Mouse (Mus musculus) CH12.LX (cell line): Measurements from ENCODE around the gene Larp4. TPM values are rescaled to one million over a fixed set of nuclear protein-coding genes. Genes with fewer than 3 reads are reported as not detected.

Experiments
- DNase-seq: peaks from one replicate; pipeline ENCODE4 v3.0.0-alpha.2; 2013; ENCODE audit errors: extremely low read depth
- H3K27ac ChIP-seq: 2 replicates; pipeline ENCODE4 v1.5.1; 2012; ENCODE audit warnings: low read depth, mild to moderate bottlenecking, control low read depth, moderate library complexity; ENCODE audit not compliant: insufficient read depth
- H3K27me3 ChIP-seq: replicated peaks from 2 replicates; pipeline ENCODE3; 2012; ENCODE audit warnings: inconsistent platforms
- H3K36me3 ChIP-seq, 2 experiments: replicated peaks in 1 of 2; 2 replicates each; pipeline versions ENCODE3 to v1.6.1; 2012; ENCODE audit warnings: inconsistent platforms in 1 of 2, low read length in 1 of 2, mild to moderate bottlenecking in 1 of 2, mixed read lengths in 1 of 2, moderate library complexity in 1 of 2; ENCODE audit not compliant: control insufficient read depth in 1 of 2, insufficient read depth in 1 of 2
- H3K4me1 ChIP-seq, 2 experiments: 2 replicates each; pipeline ENCODE4 v1.6.1; 2012; ENCODE audit warnings: inconsistent platforms in 1 of 2, moderate library complexity in 1 of 2; ENCODE audit not compliant: insufficient read depth in 2 of 2, control insufficient read depth in 1 of 2
- H3K4me2 ChIP-seq: 2 replicates; pipeline ENCODE4 v1.6.1; 2012; ENCODE audit warnings: low read depth, mild to moderate bottlenecking, control low read depth; ENCODE audit not compliant: poor library complexity, insufficient read depth, severe bottlenecking
- H3K4me3 ChIP-seq, 3 experiments: fragments of 150-350 bp in 1 of 3; sonication (generic) in 1 of 3; replicated peaks in 1 of 3; 2 replicates each; pipeline versions ENCODE3 to v1.5.1; 2011 to 2012; ENCODE audit warnings: low read depth in 2 of 3, low read length in 2 of 3, mild to moderate bottlenecking in 2 of 3, moderate library complexity in 2 of 3, control low read depth in 1 of 3, improper control_type of control experiment in 1 of 3, inconsistent platforms in 1 of 3, mixed read lengths in 1 of 3; ENCODE audit not compliant: poor library complexity in 1 of 3
- H3K79me2 ChIP-seq: replicated peaks from 2 replicates; pipeline ENCODE4 v1.6.1; 2012; ENCODE audit warnings: mild to moderate bottlenecking, moderate library complexity; ENCODE audit not compliant: control insufficient read depth, poor library complexity, insufficient read depth, severe bottlenecking; ENCODE audit errors: extremely low read depth
- H3K9ac ChIP-seq: 2 replicates; pipeline ENCODE4 v1.6.1; 2012; ENCODE audit warnings: low read depth, mild to moderate bottlenecking, control low read depth, moderate library complexity; ENCODE audit not compliant: insufficient read depth
- H3K9me3 ChIP-seq: replicated peaks from 2 replicates; pipeline ENCODE3; 2012; ENCODE audit warnings: low read length, inconsistent platforms, mixed read lengths
- CTCF ChIP-seq, 2 experiments: IDR thresholded peaks in 1 of 2; conservative IDR thresholded peaks in 1 of 2; 2 replicates each; pipeline ENCODE4 v1.5.1; 2011 to 2012; ENCODE audit warnings: low read depth in 2 of 2, low read length in 2 of 2, improper control_type of control experiment in 1 of 2, inconsistent platforms in 1 of 2, mild to moderate bottlenecking in 1 of 2, moderate library complexity in 1 of 2
- E2F4 ChIP-seq: IDR thresholded peaks from 2 replicates; pipeline ENCODE4 v1.6.1; 2011; ENCODE audit warnings: low read depth, low read length, improper control_type of control experiment; ENCODE audit not compliant: insufficient replicate concordance
- ELF1 ChIP-seq: IDR thresholded peaks from 2 replicates; pipeline ENCODE4 v1.6.1; 2014; ENCODE audit warnings: low read depth, mild to moderate bottlenecking, inconsistent platforms, low read length, improper control_type of control experiment
- EP300 ChIP-seq: IDR thresholded peaks from 2 replicates; pipeline ENCODE4 v1.6.1; 2011; ENCODE audit warnings: low read length, improper control_type of control experiment
- ETS1 ChIP-seq: conservative IDR thresholded peaks from 2 replicates; pipeline ENCODE4 v1.6.1; 2012; ENCODE audit warnings: low read depth, mild to moderate bottlenecking, inconsistent platforms, low read length, improper control_type of control experiment, moderate library complexity
- GABPA ChIP-seq: IDR thresholded peaks from 2 replicates; pipeline ENCODE4 v1.6.1; 2012; ENCODE audit warnings: low read depth, low read length, improper control_type of control experiment, inconsistent platforms; ENCODE audit not compliant: insufficient replicate concordance
- HCFC1 ChIP-seq: IDR thresholded peaks from 2 replicates; pipeline ENCODE4 v1.6.1; 2012; ENCODE audit warnings: low read depth, mild to moderate bottlenecking, inconsistent platforms, low read length, improper control_type of control experiment
- IRF4 ChIP-seq: IDR thresholded peaks from 2 replicates; pipeline ENCODE4 v1.6.1; 2014; ENCODE audit warnings: low read depth, mild to moderate bottlenecking, inconsistent platforms, low read length, improper control_type of control experiment
- JUND ChIP-seq: conservative IDR thresholded peaks from 2 replicates; pipeline ENCODE4 v1.6.1; 2011; ENCODE audit warnings: low read depth, low read length, improper control_type of control experiment
- KAT2A ChIP-seq: IDR thresholded peaks from 2 replicates; pipeline ENCODE4 v1.6.1; 2012; ENCODE audit warnings: low read length, improper control_type of control experiment, inconsistent platforms; ENCODE audit not compliant: insufficient replicate concordance
- MAFK ChIP-seq: IDR thresholded peaks from 2 replicates; pipeline ENCODE4 v1.6.1; 2011; ENCODE audit warnings: low read length, improper control_type of control experiment; ENCODE audit not compliant: insufficient replicate concordance
- MAX ChIP-seq: IDR thresholded peaks from 2 replicates; pipeline ENCODE4 v1.6.1; 2011; ENCODE audit warnings: low read length, improper control_type of control experiment
- MYC ChIP-seq: IDR thresholded peaks from 2 replicates; pipeline ENCODE4 v1.6.1; 2011; ENCODE audit warnings: low read depth, mild to moderate bottlenecking, improper control_type of control experiment, low read length
- POLR2AphosphoS2 ChIP-seq: IDR thresholded peaks from 2 replicates; pipeline ENCODE4 v1.6.1; 2011; ENCODE audit warnings: low read depth, low read length, improper control_type of control experiment
- RAD21 ChIP-seq: IDR thresholded peaks from 2 replicates; pipeline ENCODE4 v1.6.1; 2011; ENCODE audit warnings: low read depth, mild to moderate bottlenecking, low read length, improper control_type of control experiment, moderate library complexity
- RCOR1 ChIP-seq: conservative IDR thresholded peaks from 2 replicates; pipeline ENCODE4 v1.6.1; 2012; ENCODE audit warnings: low read depth, mild to moderate bottlenecking, inconsistent platforms, low read length, improper control_type of control experiment
- SIN3A ChIP-seq: IDR thresholded peaks from 2 replicates; pipeline ENCODE4 v1.6.1; 2012; ENCODE audit warnings: low read length, improper control_type of control experiment, inconsistent platforms
- USF2 ChIP-seq: conservative IDR thresholded peaks from 2 replicates; pipeline ENCODE4 v1.6.1; 2011; ENCODE audit warnings: low read depth, low read length, improper control_type of control experiment
- ZKSCAN1 ChIP-seq: IDR thresholded peaks from 2 replicates; pipeline ENCODE4 v1.6.1; 2012; ENCODE audit warnings: low read depth, inconsistent platforms, low read length, improper control_type of control experiment, borderline replicate concordance
- dilution Hi-C: fragments of 300-500 bp; cut with MboI; formaldehyde crosslinking; loops from 2 replicates; pipeline ENCODE4 v1.14.3; 2020; ENCODE audit warnings: low sequenced_read_pairs; ENCODE audit not compliant: extremely low pct_unique_long_range_greater_than_20kb, extremely low pct_ligation_motif_present
- in situ Hi-C: fragments of 300-500 bp; cut with MboI; formaldehyde crosslinking; loops from 3 replicates; pipeline ENCODE4 v1.14.3; 2019; ENCODE audit warnings: low sequenced_read_pairs, low pct_ligation_motif_present, low pct_unique_long_range_greater_than_20kb, mixed read lengths
- polyA plus RNA-seq: library from polyadenylated mRNA; unstranded; fragments of >175 nt; gene quantifications from 2 replicates; pipeline ENCODE4 v1.2.1, GENCODE M21; 2012; ENCODE audit warnings: low read depth; ENCODE audit not compliant: insufficient read length
- total RNA-seq, 2 experiments: library from RNA; depleted of rRNA; stranded (reverse); fragments of 300-350 nt in 1 of 2; fragments of >200 nt in 1 of 2; gene quantifications; 2 replicates each; pipeline ENCODE4 v1.2.3; 2012 to 2014

The Larp4 gene
- total and polyA plus RNA-seq, 3 experiments, result 81.9 to 135 (median 96.3) TPM

DNA sequence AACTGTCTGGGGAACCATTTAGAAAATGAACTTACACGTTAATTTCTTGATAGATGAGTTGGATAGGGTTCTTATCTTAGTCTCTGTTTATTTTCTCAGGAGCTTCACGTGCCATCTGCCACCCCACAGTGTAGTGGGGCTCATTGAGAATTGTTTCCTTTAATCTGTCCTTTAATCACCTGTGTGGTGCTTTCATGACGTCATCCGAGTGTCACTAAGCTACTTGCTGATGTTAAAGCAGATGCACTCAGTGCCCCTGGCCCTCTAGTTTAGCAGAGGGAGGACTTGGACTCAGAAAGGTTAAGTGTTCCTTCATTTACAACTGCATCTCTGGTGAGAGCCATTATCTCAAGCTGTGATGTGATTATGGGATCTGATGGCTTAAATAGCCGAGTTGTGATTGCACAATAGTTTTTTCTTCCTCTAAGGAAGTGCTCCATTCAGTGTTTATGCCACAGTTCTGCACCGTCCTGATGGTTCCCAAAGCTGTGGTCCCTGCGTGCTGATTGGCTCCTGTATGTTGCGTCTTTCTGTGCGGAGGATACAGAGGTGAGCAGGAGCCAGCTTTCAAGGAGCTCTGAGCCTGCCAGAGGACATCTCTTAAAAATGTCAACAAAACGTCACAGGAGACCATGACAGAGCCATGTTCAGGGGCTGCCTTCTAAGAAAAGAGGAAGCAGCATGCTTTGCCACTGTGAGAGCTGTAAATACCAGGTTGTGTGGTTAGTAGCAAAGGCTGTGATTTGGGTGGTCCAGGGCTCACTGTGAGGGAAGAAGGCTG lies 71.6 kb downstream of the Larp4 start:
- Histone ChIP-seq H3K27ac (peak overlapping the region; percentile 33), H3K79me2 (peaks cover 44% of the 10 kb centered on the region), H3K27me3 (peaks cover 6% of the 10 kb centered on the region)
- TF ChIP-seq IRF4 (0 out of 2 replicates have a peak, but pooled peaks have one; percentile 9), MYC (no peak), KAT2A (no peak), SIN3A (peak; percentile 43; the same call in 1 of the 2 replicates), CTCF (conservative IDR thresholded peaks at IDR 0.05 in 1 of 2, IDR thresholded peaks at IDR 0.05 in 1 of 2; ENCODE audit: low read depth in 2 of 2, low read length in 2 of 2) (no peak), MAX (0 out of 2 replicates have a peak, but pooled peaks have one; percentile 58)
- TF ChIP-seq, all 38 proteins: peak for 3
- DNase-seq, result peak; percentile 69
- Histone ChIP-seq H3K36me3 (peaks cover 0 to 10% of the 10 kb centered on the region in 2 experiments), H3K4me1 (peaks cover 11 to 62% of the 10 kb centered on the region in 2 experiments; a peak in 3 of 4 replicates), H3K9me3 (no peaks in the 10 kb centered on the region), H3K4me3 (peak overlapping the region; percentile 35 to 87 (median 38)), H3K9ac (peak overlapping the region; percentile 38; the same call in 1 of the 2 replicates), H3K4me2 (peak overlapping the region; percentile 94)
- in situ Hi-C loops (loop anchor here (5.0 kb wide), 1 partner anchor 36 kb away; no protein-coding TSS in a partner anchor), dilution Hi-C loops (no loop called here)

GRCm38 (mm10) chr15:100042048-100042400 lies 72.2 kb downstream of the Larp4 start:
- no peak for DNase-seq
- Histone ChIP-seq H3K9me3 (no peaks in the 10 kb centered on the region), H3K4me2 (peak overlapping the region; percentile 94), H3K9ac (peak overlapping the region; percentile 38), H3K27ac (peak overlapping the region; percentile 33), H3K36me3 (peaks cover 3 to 16% of the 10 kb centered on the region in 2 experiments), H3K4me3 (peak overlapping the region; percentile 35 to 87 (median 38)), H3K79me2 (peaks cover 44% of the 10 kb centered on the region), H3K4me1 (peaks cover 17 to 68% of the 10 kb centered on the region in 2 experiments), H3K27me3 (peaks cover 5% of the 10 kb centered on the region)
- TF ChIP-seq USF2 (no peak), GABPA (no peak), ZKSCAN1 (no peak), RAD21 (no peak), ELF1 (no peak)
- dilution Hi-C loops, result no loop called here
- in situ Hi-C loops, result loop anchor here (5.0 kb wide), 1 partner anchor 35 kb away; no protein-coding TSS in a partner anchor

- in situ Hi-C loops, result no loop called here
- dilution Hi-C loops, result no loop called here
- Histone ChIP-seq H3K27me3 (no peaks in the 10 kb centered on the region), H3K9me3 (no peaks in the 10 kb centered on the region), H3K4me3 (no peak overlapping the region), H3K9ac (no peak overlapping the region), H3K4me2 (no peak overlapping the region), H3K4me1 (peaks cover 27 to 79% of the 10 kb centered on the region in 2 experiments), H3K27ac (no peak overlapping the region), H3K79me2 (peaks cover 33% of the 10 kb centered on the region), H3K36me3 (peaks cover 14 to 37% of the 10 kb centered on the region in 2 experiments)
- TF ChIP-seq ETS1, result no peak
- no peak for TF ChIP-seq HCFC1
- no peak for TF ChIP-seq POLR2AphosphoS2
- no peak for TF ChIP-seq RAD21
- TF ChIP-seq EP300, result no peak
- TF ChIP-seq JUND, result no peak
- TF ChIP-seq E2F4, result no peak
- TF ChIP-seq USF2, result no peak
- TF ChIP-seq RCOR1, result no peak
- TF ChIP-seq ELF1, result no peak
- no peak for TF ChIP-seq MYC
- no peak for TF ChIP-seq IRF4
- TF ChIP-seq MAFK, result no peak
- no peak for DNase-seq
Measured at GRCm38 (mm10) chr15:100045576-100045975, 75.7 kb downstream of the Larp4 start.
